9 mouse cellular contexts compared by ENCODE assay signal in the genomic region with DNA sequence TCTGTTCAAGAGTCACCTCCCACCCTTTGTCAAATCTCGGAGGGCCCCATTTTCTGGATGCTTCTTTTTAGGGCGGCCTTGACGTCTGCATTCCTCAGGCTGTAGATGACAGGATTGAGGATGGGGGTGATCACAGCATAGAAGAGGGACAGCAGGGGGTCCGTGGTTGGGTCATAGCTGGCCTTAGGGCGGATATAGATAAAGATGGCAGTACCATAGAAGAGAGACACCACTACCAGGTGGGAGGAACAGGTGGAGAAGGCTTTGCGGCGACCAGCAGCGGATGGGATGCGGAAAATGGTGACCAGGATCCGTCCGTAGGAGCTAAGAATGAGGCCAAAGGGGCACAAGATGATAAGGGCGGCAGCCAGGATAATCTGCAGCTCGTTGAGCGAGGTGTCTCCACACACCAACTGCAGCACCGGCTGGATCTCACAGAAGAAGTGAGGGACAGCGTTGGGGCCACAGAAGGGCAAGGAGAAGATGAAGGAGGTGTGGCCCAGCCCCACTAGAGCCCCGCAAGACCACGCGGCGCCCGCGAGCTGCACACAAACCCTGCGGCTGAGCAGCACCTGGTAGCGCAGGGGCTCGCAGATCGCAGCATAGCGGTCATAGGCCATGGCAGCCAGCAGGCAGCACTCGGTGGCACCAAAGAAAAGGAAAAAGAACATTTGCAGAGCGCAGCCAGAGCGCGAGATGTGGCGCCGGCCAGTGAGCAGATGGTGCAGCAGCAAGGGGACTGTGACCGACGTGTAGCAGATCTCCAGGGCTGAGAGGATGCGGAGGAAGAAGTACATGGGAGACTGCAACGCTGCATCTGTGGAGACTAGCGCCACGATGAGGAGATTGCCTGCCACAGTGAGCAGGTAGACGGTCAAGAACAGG. TPM values are rescaled to one million over a fixed set of nuclear protein-coding genes. Genes with fewer than 3 reads are reported as not detected.
DNase-seq lines count a peak whose midpoint lies in the region; ATAC-seq and TF ChIP-seq lines count a peak whose summit lies in the region.
"Had no signal": no experiment of that assay in that cellular context is flagged by ENCODE, and none has a peak within 500 bp of the region (broad histone marks: within the 10 kb centered on the region; RNA-seq: fewer than 3 reads in every experiment).

No protein-coding gene starts in this region.

- H3K9me3 ChIP-seq in ES-Bruce4 (replicated peaks; ENCODE audit: control insufficient read depth, insufficient read depth, low read length, poor library complexity, severe bottlenecking), result no peaks in the 10 kb centered on the region; the same call in 1 of the 2 replicates
- H3K9me3 ChIP-seq in forebrain, embryonic 12.5 days, result no peaks in the 10 kb centered on the region
- no peaks in the 10 kb centered on the region for H3K9me3 ChIP-seq in limb, embryonic 13.5 days

- no peaks in the 10 kb centered on the region for H3K36me3 ChIP-seq in ES-Bruce4 (ENCODE audit: control insufficient read depth, insufficient read depth, low read length, poor library complexity, severe bottlenecking)
- no peaks in the 10 kb centered on the region for H3K36me3 ChIP-seq in forebrain, embryonic 12.5 days (replicated peaks)
- no peaks in the 10 kb centered on the region for H3K36me3 ChIP-seq in limb, embryonic 13.5 days

- peak overlapping the region; percentile 63 for H3K4me3 ChIP-seq in ES-Bruce4 (ENCODE audit: low read depth, low read length)
- peak overlapping the region; percentile 35 for H3K4me3 ChIP-seq in forebrain, embryonic 12.5 days (replicated peaks)
- H3K4me3 ChIP-seq in limb, embryonic 13.5 days, result peak overlapping the region; percentile 24

- H3K4me2 ChIP-seq in forebrain, embryonic 12.5 days, result peak overlapping the region; percentile 64
- H3K4me2 ChIP-seq in limb, embryonic 13.5 days (replicated peaks), result peak overlapping the region; percentile 49

- no peak for TF ChIP-seq POLR2A in ES-Bruce4 (IDR thresholded peaks at IDR 0.05; ENCODE audit: insufficient read depth, low read length)

- ATAC-seq in frontal cortex, adult (ENCODE audit: low TSS enrichment), result peak; percentile 96
- no peak for ATAC-seq in forebrain, embryonic 12.5 days (ENCODE audit: low FRiP score)
- ATAC-seq in limb, embryonic 13.5 days (ENCODE audit: low FRiP score, low read depth), result no peak

- H3K27me3 ChIP-seq in ES-Bruce4 (ENCODE audit: control insufficient read depth, insufficient read depth, low read length, poor library complexity, severe bottlenecking), result no peaks in the 10 kb centered on the region
- H3K27me3 ChIP-seq in forebrain, embryonic 12.5 days, result peaks cover 17% of the 10 kb centered on the region
- peaks cover 45% of the 10 kb centered on the region for H3K27me3 ChIP-seq in limb, embryonic 13.5 days

- DNase-seq in frontal cortex, postnatal 25 days (ENCODE audit: low spot score in 2 of 2), result no peak
- peak; percentile 5 for DNase-seq in telencephalon, adult 2 months (ENCODE audit: low read depth, low spot score)
- no peak for DNase-seq in yolk sac, embryonic 10.5 days (ENCODE audit: low spot score)
- no peak for DNase-seq in lung, postnatal 10 days

- peak; percentile 67 for TF ChIP-seq CTCF in ES-Bruce4 (IDR thresholded peaks at IDR 0.05; ENCODE audit: low read depth, low read length)

- 21% methylated on average over 40 of the region's 40 CpGs for WGBS in forebrain, embryonic 12.5 days
- 15% methylated on average over 40 of the region's 40 CpGs for WGBS in limb, embryonic 13.5 days

- no peak overlapping the region for H3K27ac ChIP-seq in ES-Bruce4 (ENCODE audit: insufficient read depth, low read length)
- H3K27ac ChIP-seq in forebrain, embryonic 12.5 days, result no peak overlapping the region
- H3K27ac ChIP-seq in limb, embryonic 13.5 days, result no peak overlapping the region

- H3K4me1 ChIP-seq in ES-Bruce4 (ENCODE audit: control insufficient read depth, insufficient read depth, low read length), result no peaks in the 10 kb centered on the region
- H3K4me1 ChIP-seq in forebrain, embryonic 12.5 days, result peaks cover 7% of the 10 kb centered on the region
- H3K4me1 ChIP-seq in limb, embryonic 13.5 days, result 0 out of 2 replicates have a peak, but pooled peaks cover 6% of the 10 kb centered on the region

- no peak for TF ChIP-seq EP300 in ES-Bruce4 (IDR thresholded peaks at IDR 0.05; ENCODE audit: insufficient read depth, low read depth, low read length)

- H3K9ac ChIP-seq in ES-Bruce4 (ENCODE audit: low read depth, poor library complexity, severe bottlenecking), result peak overlapping the region; percentile 9; the same call in 1 of the 2 replicates
- H3K9ac ChIP-seq in forebrain, embryonic 12.5 days, result peak overlapping the region; percentile 17
- H3K9ac ChIP-seq in limb, embryonic 13.5 days, result 0 out of 2 replicates have a peak overlapping the region, but pooled peaks have one; percentile 14

RNA-seq across cellular contexts. Expression of a gene that starts 1.8 kb away (rescaled TPM):
- polyA plus RNA-seq in ES-Bruce4 (2011; ENCODE audit: insufficient read depth, insufficient read length, low read depth, missing spikeins), result 0.12 TPM in 1 of 2 replicates, not detected in the other
- polyA plus RNA-seq in forebrain, embryonic 12.5 days (2016; fragmentation: Nextera tagmentation; extraction: Ambion mirVana), result 0.06 TPM in 1 of 2 replicates, not detected in the other
- not detected in 2 replicates for polyA plus RNA-seq in limb, embryonic 13.5 days (2015; fragmentation: Nextera tagmentation; extraction: Ambion mirVana)
- polyA plus RNA-seq: C2C12 had no signal

RNA-seq across cellular contexts. Expression of a gene that starts 8.8 kb away (rescaled TPM):
- not detected in 2 replicates for polyA plus RNA-seq in ES-Bruce4 (2011; ENCODE audit: insufficient read depth, insufficient read length, low read depth, missing spikeins)
- polyA plus RNA-seq in forebrain, embryonic 12.5 days (2016; fragmentation: Nextera tagmentation; extraction: Ambion mirVana), result not detected in 2 replicates
- polyA plus RNA-seq in limb, embryonic 13.5 days (2015; fragmentation: Nextera tagmentation; extraction: Ambion mirVana), result not detected in 2 replicates
- polyA plus RNA-seq: C2C12 had no signal

RNA-seq across cellular contexts. Expression of a gene that starts 10.3 kb away (rescaled TPM):
- 0.37 TPM in 1 of 2 replicates, not detected in the other for polyA plus RNA-seq in ES-Bruce4 (2011; ENCODE audit: insufficient read depth, insufficient read length, low read depth, missing spikeins)
- not detected in 2 replicates for polyA plus RNA-seq in forebrain, embryonic 12.5 days (2016; fragmentation: Nextera tagmentation; extraction: Ambion mirVana)
- polyA plus RNA-seq in limb, embryonic 13.5 days (2015; fragmentation: Nextera tagmentation; extraction: Ambion mirVana), result not detected in 2 replicates
- polyA plus RNA-seq: C2C12 had no signal

RNA-seq across cellular contexts. Expression of a gene that starts 17.4 kb away (rescaled TPM):
- 56.7 and 70.8 TPM in 2 replicates for polyA plus RNA-seq in ES-Bruce4 (2011; ENCODE audit: insufficient read depth, insufficient read length, low read depth, missing spikeins)
- not detected in 2 replicates for polyA plus RNA-seq in forebrain, embryonic 12.5 days (2016; fragmentation: Nextera tagmentation; extraction: Ambion mirVana)
- polyA plus RNA-seq in limb, embryonic 13.5 days (2015; fragmentation: Nextera tagmentation; extraction: Ambion mirVana), result not detected in 2 replicates
- polyA plus RNA-seq: C2C12 had no signal

RNA-seq across cellular contexts. Expression of a gene that starts 26.0 kb away (rescaled TPM):
- not detected in 2 replicates for polyA plus RNA-seq in ES-Bruce4 (2011; ENCODE audit: insufficient read depth, insufficient read length, low read depth, missing spikeins)
- not detected in 2 replicates for polyA plus RNA-seq in forebrain, embryonic 12.5 days (2016; fragmentation: Nextera tagmentation; extraction: Ambion mirVana)
- not detected in 2 replicates for polyA plus RNA-seq in limb, embryonic 13.5 days (2015; fragmentation: Nextera tagmentation; extraction: Ambion mirVana)
- polyA plus RNA-seq: C2C12 had no signal
